Mouse (Mus musculus): Measurements from ENCODE around the gene Xpa.

- TF ChIP-seq CTCF (IDR thresholded peaks at IDR 0.05) = peak; percentile 82
- TF ChIP-seq EP300 (IDR thresholded peaks at IDR 0.05) = no peak
These were observed 65.9 kb downstream of the Xpa start for GRCm38 (mm10) chr4:46130221-46130620.

All from lung, postnatal 0 days (tissue).